Mouse (Mus musculus): ENCODE results near the gene Fyco1.

DNA sequence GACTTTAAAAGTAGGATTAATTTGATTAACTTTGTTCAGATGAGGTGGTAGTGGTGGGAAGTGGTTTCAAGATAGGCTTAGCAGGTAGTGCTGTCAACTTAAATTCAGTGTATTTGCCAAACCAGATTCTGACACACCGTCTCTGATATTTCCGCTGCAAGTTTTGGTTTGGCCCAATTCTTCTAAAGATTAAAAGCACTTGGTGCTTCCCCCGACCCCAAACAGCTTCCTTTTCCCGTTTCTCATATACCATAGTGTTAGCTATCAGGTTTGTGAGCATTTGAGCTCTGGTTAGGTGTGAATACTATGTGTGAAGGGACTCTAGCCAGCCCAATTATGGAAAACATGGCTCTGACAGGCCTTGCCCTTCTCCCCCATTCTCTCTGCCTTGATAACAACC lies 20.4 kb upstream of the Fyco1 start:
- TF ChIP-seq MAX (IDR thresholded peaks at IDR 0.05): no peak
- no peak for TF ChIP-seq CTCF (IDR thresholded peaks at IDR 0.05; ENCODE audit: control insufficient read depth, insufficient read depth, insufficient read length)
- no peak for TF ChIP-seq CEBPB (IDR thresholded peaks at IDR 0.05; ENCODE audit: low read depth)
- no peak for TF ChIP-seq USF1 (IDR thresholded peaks at IDR 0.05; ENCODE audit: low read depth)
- no peak for TF ChIP-seq FOSL1 (IDR thresholded peaks at IDR 0.05; ENCODE audit: insufficient read depth, low read length, poor library complexity, severe bottlenecking)
- no peak for TF ChIP-seq MYOD1 (IDR thresholded peaks at IDR 0.05; ENCODE audit: control insufficient read depth, insufficient read length, low read depth)
- no peak for TF ChIP-seq MYOG (IDR thresholded peaks at IDR 0.05; ENCODE audit: control insufficient read depth, extremely low read depth, insufficient read length)

Measured in C2C12 (cell line).